Mouse (Mus musculus) liver, adult 2 months (tissue): ENCODE results near the gene Hdlbp. TPM values are rescaled to one million over a fixed set of nuclear protein-coding genes. Genes with fewer than 3 reads are reported as not detected.

ENCODE experiments used
- DNase-seq: peaks from one replicate; pipeline ENCODE4 v3.0.0-alpha.2; 2011; ENCODE audit warnings: low read depth, low spot score; ENCODE audit errors: extremely low read depth
- H3K27ac ChIP-seq: fragments of 200-500 bp; replicated peaks from 2 replicates; pipeline ENCODE4 v1.5.1; 2012; ENCODE audit warnings: low read depth, mild to moderate bottlenecking, control low read depth, inconsistent platforms, low read length; ENCODE audit not compliant: insufficient read depth
- H3K27me3 ChIP-seq: fragments of 200-500 bp; 2 replicates; pipeline ENCODE4 v1.6.1; 2012; ENCODE audit warnings: mild to moderate bottlenecking, moderate library complexity, low read length, inconsistent platforms; ENCODE audit not compliant: control insufficient read depth, insufficient read depth
- H3K36me3 ChIP-seq: fragments of 200-500 bp; 2 replicates; pipeline ENCODE4 v1.6.1; 2012; ENCODE audit warnings: low read length, inconsistent platforms; ENCODE audit not compliant: control insufficient read depth, insufficient read depth
- H3K4me1 ChIP-seq: fragments of 200-500 bp; 2 replicates; pipeline ENCODE4 v1.6.1; 2011; ENCODE audit warnings: low read length; ENCODE audit not compliant: control insufficient read depth, insufficient read depth
- H3K4me3 ChIP-seq: fragments of 200-500 bp; 2 replicates; pipeline ENCODE4 v1.5.1; 2011; ENCODE audit warnings: low read depth, mild to moderate bottlenecking, control low read depth, low read length, moderate library complexity; ENCODE audit not compliant: insufficient read depth
- H3K79me2 ChIP-seq: fragments of 200-500 bp; 2 replicates; pipeline ENCODE4 v1.6.1; 2012; ENCODE audit warnings: inconsistent platforms, mild to moderate bottlenecking, low read length, moderate library complexity; ENCODE audit not compliant: control insufficient read depth, insufficient read depth
- H3K9ac ChIP-seq: fragments of 200-500 bp; 2 replicates; pipeline ENCODE4 v1.6.1; 2012; ENCODE audit warnings: low read depth, mild to moderate bottlenecking, control low read depth, inconsistent platforms, low read length
- CTCF ChIP-seq: fragments of 200-500 bp; IDR thresholded peaks from 2 replicates; pipeline ENCODE4 v1.5.1; 2011; ENCODE audit warnings: low read depth, low read length, control low read depth
- POLR2A ChIP-seq: fragments of 200-500 bp; IDR thresholded peaks from 2 replicates; pipeline ENCODE4 v1.6.1; 2011; ENCODE audit warnings: low read length, control low read depth; ENCODE audit not compliant: insufficient read depth; ENCODE audit errors: extremely low read depth
- WGBS: fragments of 180-500 bp; shearing (Covaris S2); methylation state at CpG from one replicate; pipeline ENCODE4 v1.1.7; 2018; 5-methylcytosine and 5-hydroxymethylcytosine counted together
- polyA plus RNA-seq: library from polyadenylated mRNA; depleted of rRNA; stranded (reverse); fragments of >200 nt; gene quantifications from 2 replicates; pipeline ENCODE4 v1.2.3, GENCODE M21; 2012; rRNA removed
- total RNA-seq: library from RNA; depleted of rRNA; stranded (reverse); fragments of >200 nt; gene quantifications from 2 replicates; pipeline ENCODE4 v1.2.3, GENCODE M21; 2014; rRNA removed

Gene Hdlbp
- total RNA-seq (169 and 179 TPM in 2 replicates), polyA plus RNA-seq (103 and 119 TPM in 2 replicates)

DNA sequence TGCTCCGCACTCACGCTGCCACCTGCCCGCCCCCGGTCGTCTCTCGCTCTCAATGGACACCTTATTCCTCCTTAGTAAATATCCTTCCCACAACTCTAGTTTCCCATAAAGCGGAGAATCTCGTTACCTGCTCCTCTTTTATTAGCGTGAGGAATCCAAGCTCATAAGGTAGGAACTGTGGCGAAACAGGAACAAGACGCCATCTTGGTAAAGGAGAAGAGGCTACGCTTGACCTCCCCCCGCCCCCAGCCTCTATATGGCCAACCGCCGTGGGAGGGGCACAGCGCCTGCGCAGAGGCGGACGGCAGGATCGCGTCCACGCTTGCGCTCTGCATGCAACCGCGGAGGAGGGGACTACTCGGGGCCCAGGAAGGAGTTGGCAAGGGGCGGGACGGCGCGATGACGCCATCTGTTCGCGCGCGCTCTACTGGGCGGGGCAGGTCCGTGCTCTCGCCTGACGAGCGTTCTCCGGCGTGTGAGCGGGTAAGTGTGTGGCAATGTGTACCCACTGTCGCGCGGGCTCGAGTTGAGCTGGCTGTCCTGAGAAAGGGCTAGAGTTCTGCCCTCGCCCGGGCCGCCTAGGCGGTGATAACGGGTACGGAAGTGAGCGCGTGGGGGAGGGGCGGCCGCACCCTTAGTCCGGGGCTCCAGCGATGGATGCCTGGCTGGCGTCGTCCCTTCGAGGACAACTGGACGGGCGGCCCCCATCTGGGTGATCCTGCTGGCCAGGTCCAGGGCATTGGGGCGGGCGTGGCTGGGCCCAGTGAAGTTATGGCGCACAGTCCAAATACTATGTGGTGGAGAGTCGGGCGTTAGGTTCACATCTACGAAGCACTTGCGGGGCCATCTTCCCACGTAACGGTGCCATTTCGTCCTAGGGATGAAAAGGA is at the start of gene Hdlbp:
TSS of gene Hdlbp (minus strand) at position 230 of the 890 bp plus-strand sequence.
- peak; percentile 90 for DNase-seq
- Histone ChIP-seq H3K9ac (peak within 1 kb of the TSS; percentile 88), H3K4me3 (peak within 1 kb of the TSS; percentile 93), H3K36me3 (no peaks in the 10 kb centered on the region), H3K27ac (peak within 1 kb of the TSS; percentile 95), H3K79me2 (peaks cover 9% of the 10 kb centered on the region; the same call in 1 of the 2 replicates), H3K27me3 (no peaks in the 10 kb centered on the region), H3K4me1 (peaks cover 11% of the 10 kb centered on the region)
- peak; percentile 66; the same call in 1 of the 2 replicates for TF ChIP-seq POLR2A
- TF ChIP-seq CTCF: no peak
- WGBS: under 1% methylated on average over 74 of the region's 74 CpGs

DNA sequence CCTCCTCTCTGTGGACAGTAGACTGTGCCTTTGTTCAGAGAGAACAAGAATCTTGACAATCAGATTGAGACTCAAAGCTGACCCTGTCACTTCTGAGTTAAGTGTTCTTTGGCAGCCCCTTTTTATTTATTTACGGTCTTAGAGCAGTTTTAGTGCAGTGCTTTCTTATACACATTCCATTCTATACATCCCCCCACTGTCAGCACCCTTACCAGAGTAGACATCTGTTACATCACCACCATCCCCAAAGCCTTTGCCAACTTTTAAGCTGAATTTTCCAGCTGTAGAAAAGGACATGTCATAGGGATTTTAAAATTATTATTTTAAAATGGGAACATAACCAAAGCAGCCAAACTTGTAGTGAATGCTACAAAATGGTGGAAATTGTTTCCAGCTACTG is 43.7 kb upstream of the Hdlbp start:
- H3K27ac ChIP-seq: no peak overlapping the region
- no peaks in the 10 kb centered on the region for H3K4me1 ChIP-seq
- WGBS: 92% methylated on average over 1 of the region's 1 CpGs
- H3K36me3 ChIP-seq: no peaks in the 10 kb centered on the region
- peaks cover 17% of the 10 kb centered on the region for H3K79me2 ChIP-seq
- H3K4me3 ChIP-seq: no peak overlapping the region
- DNase-seq: no peak
- no peak overlapping the region for H3K9ac ChIP-seq
- no peak for TF ChIP-seq CTCF
- TF ChIP-seq POLR2A: no peak
- H3K27me3 ChIP-seq: no peaks in the 10 kb centered on the region

DNA sequence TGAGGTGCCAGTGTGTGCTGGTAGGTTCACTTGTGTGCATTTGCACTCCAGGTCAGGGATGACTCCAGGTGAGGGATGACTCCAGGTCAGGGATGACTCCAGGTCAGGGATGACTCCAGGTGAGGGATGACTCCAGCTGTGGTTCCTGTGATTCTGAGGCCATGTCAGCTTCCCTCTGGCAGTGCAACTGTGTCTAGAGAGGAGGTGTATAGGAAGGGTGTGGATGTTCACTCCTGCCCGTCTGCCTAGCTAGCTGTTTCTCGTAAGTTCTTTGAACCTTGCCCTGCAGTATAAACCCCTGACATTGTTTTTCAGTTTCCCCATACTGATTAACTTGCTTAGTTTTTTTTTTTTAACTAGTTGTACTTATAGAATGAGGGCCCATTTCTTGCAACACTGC is 42.9 kb upstream of the Hdlbp start:
- H3K4me3 ChIP-seq: no peak overlapping the region
- no peak overlapping the region for H3K27ac ChIP-seq
- H3K4me1 ChIP-seq: no peaks in the 10 kb centered on the region
- no peak overlapping the region for H3K9ac ChIP-seq
- TF ChIP-seq CTCF (no peak), POLR2A (no peak)
- no peaks in the 10 kb centered on the region for H3K27me3 ChIP-seq
- no peak for DNase-seq
- H3K36me3 ChIP-seq: 0 out of 2 replicates have a peak, but pooled peaks cover 2% of the 10 kb centered on the region
- peaks cover 21% of the 10 kb centered on the region for H3K79me2 ChIP-seq
- 43% methylated on average over 2 of the region's 2 CpGs for WGBS

DNA sequence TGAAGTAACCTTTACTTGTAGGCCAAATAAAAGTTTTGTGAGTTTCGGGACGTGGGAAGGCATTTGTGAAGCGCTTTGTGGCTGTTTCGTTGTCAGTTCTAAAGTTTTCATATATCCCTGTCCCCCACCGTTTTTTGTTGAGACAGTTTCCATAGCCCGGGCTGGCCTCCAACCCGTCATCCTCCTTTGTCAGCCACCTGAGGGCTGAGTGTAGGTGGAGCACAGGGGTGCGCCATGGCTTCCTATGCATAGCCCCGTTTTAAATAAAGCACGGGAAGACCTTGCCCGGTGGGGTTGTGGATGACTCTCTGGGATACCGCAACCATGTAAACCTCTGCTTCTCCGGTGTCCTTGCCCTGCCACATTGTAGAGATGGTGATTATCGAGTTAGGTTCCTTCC is 34.6 kb upstream of the Hdlbp start:
- H3K27me3 ChIP-seq: no peaks in the 10 kb centered on the region
- H3K27ac ChIP-seq: no peak overlapping the region
- TF ChIP-seq POLR2A (no peak), CTCF (no peak)
- H3K4me1 ChIP-seq: peaks cover 12% of the 10 kb centered on the region; the same call in 1 of the 2 replicates
- WGBS: 76% methylated on average over 14 of the region's 14 CpGs
- H3K4me3 ChIP-seq: no peak overlapping the region
- no peak overlapping the region for H3K9ac ChIP-seq
- DNase-seq: no peak
- peaks cover 2% of the 10 kb centered on the region; the same call in 1 of the 2 replicates for H3K36me3 ChIP-seq
- H3K79me2 ChIP-seq: peaks cover 29% of the 10 kb centered on the region

DNA sequence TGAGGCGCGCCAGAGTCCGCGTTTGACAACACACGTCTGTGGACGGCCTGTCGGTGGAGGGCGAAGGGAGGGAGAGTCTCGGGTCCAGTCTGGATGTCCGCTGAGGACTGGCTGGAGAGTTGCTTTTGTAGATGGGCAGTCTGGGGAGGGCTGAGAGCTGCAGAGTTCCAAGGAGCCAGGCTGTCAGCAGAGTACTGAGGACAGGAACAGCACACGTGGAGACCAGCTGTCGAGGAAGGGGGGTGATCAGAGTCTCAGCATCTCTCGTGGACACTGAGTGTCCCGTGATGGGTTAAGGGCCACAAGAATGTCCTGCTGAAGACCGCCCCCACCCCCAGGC is 33.7 kb upstream of the Hdlbp start:
- Histone ChIP-seq H3K9ac (peak overlapping the region; percentile 87), H3K79me2 (peaks cover 28% of the 10 kb centered on the region), H3K27me3 (no peaks in the 10 kb centered on the region), H3K27ac (peak overlapping the region; percentile 61), H3K4me1 (peaks cover 12% of the 10 kb centered on the region; the same call in 1 of the 2 replicates), H3K36me3 (peaks cover 8% of the 10 kb centered on the region), H3K4me3 (peak overlapping the region; percentile 83)
- WGBS: 2% methylated on average over 15 of the region's 15 CpGs
- DNase-seq: peak; percentile 52
- no peak for TF ChIP-seq CTCF
- TF ChIP-seq POLR2A: no peak
